33 mouse cellular contexts compared by ENCODE assay signal in the genomic region with DNA sequence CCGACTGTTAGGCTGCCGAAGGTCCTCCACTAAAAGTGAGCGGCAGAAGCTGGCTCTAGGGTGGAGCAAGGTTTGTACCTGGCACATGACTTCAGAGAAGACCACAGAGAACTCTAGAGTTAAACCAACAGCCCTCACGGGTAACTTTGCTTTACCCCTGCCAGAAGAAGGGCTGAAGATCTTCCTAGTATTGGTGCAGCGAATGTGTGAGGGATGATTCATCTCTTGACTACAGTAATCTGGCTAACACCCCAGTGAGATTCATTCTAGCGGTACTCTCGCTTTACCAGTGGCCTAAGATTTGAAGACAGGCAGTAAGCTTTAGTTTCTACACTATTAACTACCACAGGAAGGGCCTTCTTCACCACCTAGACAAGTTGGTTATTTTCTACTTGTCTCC. TPM values are rescaled to one million over a fixed set of nuclear protein-coding genes. Genes with fewer than 3 reads are reported as not detected.
DNase-seq lines count a peak whose midpoint lies in the region; ATAC-seq and TF ChIP-seq lines count a peak whose summit lies in the region.
"Had no signal": no experiment of that assay in that cellular context is flagged by ENCODE, and none has a peak within 500 bp of the region (broad histone marks: within the 10 kb centered on the region; RNA-seq: fewer than 3 reads in every experiment).

No protein-coding gene starts in this region.

- WGBS in lung, postnatal 0 days = 62% methylated on average over 7 of the region's 7 CpGs

- H3K36me3 ChIP-seq in lung, postnatal 0 days (ENCODE audit: insufficient read depth, low read length) = peaks cover 8% of the 10 kb centered on the region

- H3K9me3 ChIP-seq in lung, postnatal 0 days (ENCODE audit: low read length) = no peaks in the 10 kb centered on the region
- H3K9me3 ChIP-seq: forebrain, embryonic 12.5 days; heart, embryonic 12.5 days; hindbrain, embryonic 10.5 days; hindbrain, embryonic 15.5 days; intestine, embryonic 15.5 days; midbrain, embryonic 13.5 days; neural tube, embryonic 15.5 days had no signal

- peaks cover 13% of the 10 kb centered on the region; the same call in 1 of the 2 replicates for H3K4me1 ChIP-seq in lung, postnatal 0 days (ENCODE audit: insufficient read depth, low read depth, low read length)
- H3K4me1 ChIP-seq: forebrain, embryonic 12.5 days; hindbrain, embryonic 15.5 days; midbrain, embryonic 13.5 days had no signal

- intact Hi-C loops in heart, postnatal 14 days (cut with DNase I) = no loop called here

- no peak overlapping the region for H3K9ac ChIP-seq in lung, postnatal 0 days (replicated peaks; ENCODE audit: low read depth)
- H3K9ac ChIP-seq: forebrain, embryonic 12.5 days; forebrain, postnatal 0 days; heart, embryonic 12.5 days; hindbrain, embryonic 15.5 days; intestine, embryonic 15.5 days; liver, embryonic 14.5 days; lung, embryonic 14.5 days; midbrain, embryonic 13.5 days; neural tube, embryonic 15.5 days had no signal

- ATAC-seq in lung, postnatal 0 days = no peak
- peak; percentile 10 for ATAC-seq in CD4-positive, CD25-positive, alpha-beta regulatory T cell, adult 4 months
- ATAC-seq: forebrain, postnatal 0 days; intestine, embryonic 15.5 days; midbrain, embryonic 13.5 days had no signal

- peak overlapping the region; percentile 87 for H3K27ac ChIP-seq in lung, postnatal 0 days (ENCODE audit: low read length)
- H3K27ac ChIP-seq: forebrain, embryonic 12.5 days; hindbrain, embryonic 10.5 days; hindbrain, embryonic 15.5 days; intestine, embryonic 15.5 days; liver, embryonic 14.5 days; midbrain, embryonic 13.5 days; neural tube, embryonic 15.5 days; stomach, postnatal 0 days had no signal

- DNase-seq in lung, postnatal 0 days (ENCODE audit: low spot score) = no peak
- no peak for DNase-seq in lung, postnatal 14 days
- DNase-seq in brain, adult 2 months (ENCODE audit: low read depth, low spot score) = peak; percentile 54
- peak; percentile 58 for DNase-seq in naive thymus-derived CD4-positive, alpha-beta T cell, adult 2 months (ENCODE audit: low read depth)
- DNase-seq in adrenal gland, adult 8-10 months = no peak
- no peak for DNase-seq in heart, postnatal 14 days
- DNase-seq: adrenal gland, postnatal 10 days; B cell, adult 2 months; cerebellum, adult 18-20 months; cerebellum, postnatal 14 days; forebrain, postnatal 0 days; gastrocnemius, postnatal 36 days; heart, adult 18-20 months; kidney, adult 2 months; kidney, postnatal 10 days; layer of hippocampus, adult 9-11 months; liver; lung, embryonic 14.5 days; lung, postnatal 36 days; retina, postnatal 1 day; right cerebral cortex, postnatal 25 days had no signal

- no peak overlapping the region for H3K4me2 ChIP-seq in lung, postnatal 0 days (replicated peaks; ENCODE audit: low read depth, low read length)
- H3K4me2 ChIP-seq: forebrain, embryonic 12.5 days; heart, embryonic 12.5 days; hindbrain, embryonic 15.5 days; intestine, embryonic 15.5 days; lung, embryonic 14.5 days; midbrain, embryonic 13.5 days; neural tube, embryonic 15.5 days had no signal

- H3K4me3 ChIP-seq in lung, postnatal 0 days (ENCODE audit: low read depth, low read length) = no peak overlapping the region
- H3K4me3 ChIP-seq: forebrain, embryonic 12.5 days; heart, embryonic 12.5 days; hindbrain, embryonic 10.5 days; hindbrain, embryonic 15.5 days; intestine, embryonic 15.5 days; midbrain, embryonic 13.5 days; neural tube, embryonic 15.5 days had no signal

- no peak for TF ChIP-seq EP300 in lung, postnatal 0 days (IDR thresholded peaks at IDR 0.05)

- H3K27me3 ChIP-seq in lung, postnatal 0 days (replicated peaks; ENCODE audit: insufficient read depth, low read length) = no peaks in the 10 kb centered on the region
- H3K27me3 ChIP-seq: forebrain, embryonic 12.5 days; heart, embryonic 12.5 days; hindbrain, embryonic 15.5 days; intestine, embryonic 15.5 days; midbrain, embryonic 13.5 days; neural tube, embryonic 15.5 days had no signal

- TF ChIP-seq CTCF in lung, postnatal 0 days (IDR thresholded peaks at IDR 0.05) = no peak

RNA-seq across cellular contexts. Expression of a gene that starts 12.1 kb away (rescaled TPM):
- 16.5 and 17.8 TPM in 2 replicates for polyA plus RNA-seq in lung, postnatal 0 days (2015; fragmentation: Nextera tagmentation; extraction: Ambion mirVana)
- polyA plus RNA-seq in CD4-positive, CD25-positive, alpha-beta regulatory T cell, adult 4 months (2017; shearing (Covaris generic)) = 10 to 100 TPM; 32.3 to 51.9 TPM
- 1 to 10 TPM; 3.1 to 6.1 (median 4.2) TPM for total RNA-seq in adrenal gland, adult 8-10 months (2022)
- total RNA-seq in heart, postnatal 14 days (2021) = 10 to 100 TPM in 1 of 2 experiments, 1 to 10 TPM in 1; 8.3 to 11.4 TPM

RNA-seq across cellular contexts. Expression of a gene that starts 19.4 kb away (rescaled TPM):
- 41.7 and 43.8 TPM in 2 replicates for polyA plus RNA-seq in lung, postnatal 0 days (2015; fragmentation: Nextera tagmentation; extraction: Ambion mirVana)
- polyA plus RNA-seq in CD4-positive, CD25-positive, alpha-beta regulatory T cell, adult 4 months (2017; shearing (Covaris generic)) = 10 to 100 TPM; 23.0 to 30.6 TPM
- total RNA-seq in adrenal gland, adult 8-10 months (2022) = 10 to 100 TPM; 18.6 to 24.7 (median 21.9) TPM
- total RNA-seq in heart, postnatal 14 days (2021) = 10 to 100 TPM; 14.5 to 14.7 TPM

RNA-seq across cellular contexts. Expression of a gene that starts 30.3 kb away (rescaled TPM):
- 0.69 and 1.3 TPM in 2 replicates for polyA plus RNA-seq in lung, postnatal 0 days (2015; fragmentation: Nextera tagmentation; extraction: Ambion mirVana)
- 10 to 100 TPM; 18.6 to 22.8 TPM for polyA plus RNA-seq in CD4-positive, CD25-positive, alpha-beta regulatory T cell, adult 4 months (2017; shearing (Covaris generic))
- under 1 TPM in 2 of 4 experiments, not detected in 2; 0.24 to 0.25 TPM for total RNA-seq in adrenal gland, adult 8-10 months (2022)
- under 1 TPM in 1 of 2 experiments, not detected in 1; 0.10 TPM for total RNA-seq in heart, postnatal 14 days (2021)
- total RNA-seq: gastrocnemius, postnatal 36 days; left cerebral cortex, postnatal 14 days had no signal
- polyA plus RNA-seq: forebrain, embryonic 12.5 days; heart, embryonic 12.5 days; hindbrain, embryonic 15.5 days; limb, embryonic 11.5 days; lung, embryonic 14.5 days; midbrain, embryonic 13.5 days; neural tube, embryonic 15.5 days had no signal

RNA-seq across cellular contexts. Expression of a gene that starts 45.8 kb away (rescaled TPM):
- 12.6 and 13.4 TPM in 2 replicates for polyA plus RNA-seq in lung, postnatal 0 days (2015; fragmentation: Nextera tagmentation; extraction: Ambion mirVana)
- 10 to 100 TPM; 57.5 to 68.2 TPM for polyA plus RNA-seq in CD4-positive, CD25-positive, alpha-beta regulatory T cell, adult 4 months (2017; shearing (Covaris generic))
- 10 to 100 TPM; 40.4 to 61.5 (median 48.4) TPM for total RNA-seq in adrenal gland, adult 8-10 months (2022)
- total RNA-seq in heart, postnatal 14 days (2021) = 10 to 100 TPM; 38.4 to 46.7 TPM

RNA-seq across cellular contexts. Expression of a gene that starts 45.9 kb away (rescaled TPM):
- polyA plus RNA-seq in lung, postnatal 0 days (2015; fragmentation: Nextera tagmentation; extraction: Ambion mirVana) = 7.3 and 8.2 TPM in 2 replicates
- 1 to 10 TPM; 2.7 to 3.0 TPM for polyA plus RNA-seq in CD4-positive, CD25-positive, alpha-beta regulatory T cell, adult 4 months (2017; shearing (Covaris generic))
- 10 to 100 TPM; 11.8 to 22.5 (median 15.3) TPM for total RNA-seq in adrenal gland, adult 8-10 months (2022)
- total RNA-seq in heart, postnatal 14 days (2021) = 1 to 10 TPM; 5.6 to 7.4 TPM

Comparison
In these comparisons a context has a peak if more than half of its experiments do, and no peak if none do; other contexts are left out.
1. DNase-seq: peak in brain, adult 2 months (single experiment) and naive thymus-derived CD4-positive, alpha-beta T cell, adult 2 months (single experiment); none in lung, postnatal 0 days (single experiment), lung, postnatal 14 days (single experiment), adrenal gland, adult 8-10 months (single experiment) and heart, postnatal 14 days (0 of 2).